Mouse (Mus musculus): ENCODE results near the gene Gzmb. TPM values are rescaled to one million over a fixed set of nuclear protein-coding genes. Genes with fewer than 3 reads are reported as not detected.
"Not testable (repeated sequence)": the region's sequence is repeated elsewhere in the genome, so short reads cannot be mapped to it uniquely, and the experiment has no call there.

Gene Gzmb
- total RNA-seq (2022): under 1 TPM; 0.19 to 0.40 (median 0.37) TPM

DNA sequence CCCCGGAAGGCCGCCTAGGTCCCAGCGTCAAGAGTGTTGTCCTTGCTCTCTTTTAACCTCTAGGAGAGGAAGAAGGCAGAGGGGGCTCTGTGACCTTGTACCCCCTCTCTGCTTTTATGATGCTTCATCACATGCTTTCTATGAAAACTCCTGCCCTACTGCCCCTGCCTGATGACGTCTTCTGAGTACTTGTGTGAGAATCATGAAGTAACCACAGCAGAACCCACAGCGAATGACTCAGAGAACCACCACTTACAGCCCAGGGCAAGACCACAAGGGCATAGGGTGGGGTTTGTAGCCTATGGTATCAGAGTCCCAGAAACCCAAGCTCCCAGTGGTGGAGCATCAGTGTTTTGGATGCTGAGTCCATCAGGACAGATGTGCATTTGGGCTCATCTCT, at the start of gene Gzmb:
Gene Gzmb, minus strand, starts transcription at position 108 of the 400 bp plus-strand sequence.
- no peak for DNase-seq

DNA sequence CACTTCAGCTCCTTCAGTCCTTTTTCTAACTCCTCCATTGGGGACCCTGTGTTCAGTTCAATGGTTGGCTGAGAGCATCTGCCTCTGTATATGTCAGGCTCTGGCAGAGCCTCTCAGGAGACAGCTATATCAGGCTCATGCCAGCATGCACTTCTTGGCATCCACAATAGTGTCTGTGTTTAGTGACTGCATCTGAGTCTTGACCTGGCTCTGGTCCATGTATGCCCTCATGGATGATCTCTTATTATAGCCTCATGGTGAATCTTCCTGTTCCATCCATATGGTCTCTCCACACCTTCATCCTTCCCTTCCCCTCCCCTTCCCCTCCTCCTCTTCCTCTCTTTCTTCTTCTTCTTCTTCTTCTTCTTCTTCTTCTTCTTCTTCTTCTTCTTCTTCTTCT, 49.7 kb upstream of the Gzmb start:
- DNase-seq: not testable (repeated sequence)

- no peak for DNase-seq
These were observed 48.2 kb upstream of the Gzmb start for GRCm38 (mm10) chr14:56310238-56310637.

DNA sequence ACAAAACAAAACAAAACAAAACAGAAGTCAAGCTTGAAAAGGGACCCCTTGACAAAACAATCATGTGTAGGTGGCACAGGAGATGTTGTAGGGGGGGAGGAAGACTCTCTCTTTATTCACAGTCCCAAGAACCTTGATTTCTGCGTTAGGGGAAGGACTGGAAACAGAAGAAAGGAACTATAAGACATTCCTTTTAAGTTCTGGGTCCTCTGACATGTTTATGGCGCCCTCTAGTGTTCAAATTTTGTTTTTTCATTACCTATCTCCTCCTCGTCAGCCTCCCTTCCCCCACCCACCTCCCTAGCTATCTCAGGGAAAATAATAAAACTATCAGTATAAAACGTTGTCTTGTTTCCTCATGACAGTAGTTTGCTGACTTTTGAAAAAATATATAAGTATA, 42.1 kb upstream of the Gzmb start:
- no peak for DNase-seq

- no peak for DNase-seq
These were observed 41.5 kb upstream of the Gzmb start for GRCm38 (mm10) chr14:56303506-56304025.

GRCm38 (mm10) chr14:56302091-56302490, 40.0 kb upstream of the Gzmb start:
- no peak for DNase-seq

DNA sequence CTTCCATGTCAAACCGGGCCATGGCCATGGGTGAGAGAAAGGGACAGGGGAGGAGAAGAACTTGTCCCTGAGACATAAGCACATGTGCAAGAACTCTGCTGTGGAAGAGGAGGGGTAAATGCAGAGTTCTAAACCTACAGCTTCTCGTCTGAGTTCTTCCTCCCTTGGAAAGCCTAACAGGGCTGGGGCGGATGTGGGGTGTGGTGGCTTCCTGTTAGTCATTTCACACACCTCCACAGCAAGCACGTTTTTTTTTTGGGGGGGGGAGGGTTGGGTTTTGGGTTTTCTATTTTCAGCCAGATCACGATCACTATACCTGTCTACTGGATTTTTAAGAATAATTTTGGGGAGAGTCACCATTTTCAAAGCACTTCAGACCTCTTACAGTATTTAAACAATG, 34.7 kb upstream of the Gzmb start:
- DNase-seq: no peak

- DNase-seq: no peak
These were observed 34.0 kb upstream of the Gzmb start for GRCm38 (mm10) chr14:56296106-56296505.

DNA sequence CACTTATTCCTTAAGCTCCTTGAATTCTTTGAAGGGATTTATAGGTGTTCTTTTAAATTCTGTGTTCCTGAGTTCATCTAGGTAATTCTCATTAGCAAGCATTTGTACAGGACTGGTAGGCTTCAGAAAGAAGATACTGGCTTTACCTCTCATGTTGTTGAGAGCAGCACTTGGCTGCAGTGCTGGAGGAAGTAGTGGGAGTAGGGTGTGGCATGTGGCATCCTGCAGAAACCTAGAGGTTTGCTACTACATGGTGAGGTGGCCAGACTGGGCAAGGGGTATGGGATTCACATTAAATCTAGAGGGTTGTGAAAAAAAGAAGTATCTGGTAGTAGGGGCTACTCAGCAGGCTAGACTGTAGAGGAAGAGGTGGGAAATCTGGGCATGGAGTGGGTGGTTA, 31.1 kb upstream of the Gzmb start:
- DNase-seq: no peak

DNA sequence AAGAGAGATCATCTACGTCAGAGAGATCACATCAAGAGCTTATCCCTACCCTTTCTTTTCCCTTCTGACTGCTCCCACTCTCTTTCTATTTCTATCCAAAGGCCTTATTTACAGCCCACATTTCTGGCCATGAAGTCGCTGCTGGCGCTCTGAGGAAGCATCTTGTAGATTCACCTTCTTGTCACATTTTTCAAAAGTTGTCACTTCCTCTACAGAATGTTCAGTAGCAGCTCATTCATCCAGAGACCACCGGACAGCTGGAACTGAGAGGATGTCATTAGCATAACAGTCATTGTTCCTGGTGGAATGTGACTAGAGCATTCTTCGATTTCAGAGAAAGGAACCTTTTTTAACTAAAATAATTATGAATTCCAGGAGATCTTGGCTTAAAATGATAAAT, 26.6 kb upstream of the Gzmb start:
- DNase-seq: no peak

- no peak for DNase-seq
These were observed 25.7 kb upstream of the Gzmb start for GRCm38 (mm10) chr14:56287806-56288205.

DNA sequence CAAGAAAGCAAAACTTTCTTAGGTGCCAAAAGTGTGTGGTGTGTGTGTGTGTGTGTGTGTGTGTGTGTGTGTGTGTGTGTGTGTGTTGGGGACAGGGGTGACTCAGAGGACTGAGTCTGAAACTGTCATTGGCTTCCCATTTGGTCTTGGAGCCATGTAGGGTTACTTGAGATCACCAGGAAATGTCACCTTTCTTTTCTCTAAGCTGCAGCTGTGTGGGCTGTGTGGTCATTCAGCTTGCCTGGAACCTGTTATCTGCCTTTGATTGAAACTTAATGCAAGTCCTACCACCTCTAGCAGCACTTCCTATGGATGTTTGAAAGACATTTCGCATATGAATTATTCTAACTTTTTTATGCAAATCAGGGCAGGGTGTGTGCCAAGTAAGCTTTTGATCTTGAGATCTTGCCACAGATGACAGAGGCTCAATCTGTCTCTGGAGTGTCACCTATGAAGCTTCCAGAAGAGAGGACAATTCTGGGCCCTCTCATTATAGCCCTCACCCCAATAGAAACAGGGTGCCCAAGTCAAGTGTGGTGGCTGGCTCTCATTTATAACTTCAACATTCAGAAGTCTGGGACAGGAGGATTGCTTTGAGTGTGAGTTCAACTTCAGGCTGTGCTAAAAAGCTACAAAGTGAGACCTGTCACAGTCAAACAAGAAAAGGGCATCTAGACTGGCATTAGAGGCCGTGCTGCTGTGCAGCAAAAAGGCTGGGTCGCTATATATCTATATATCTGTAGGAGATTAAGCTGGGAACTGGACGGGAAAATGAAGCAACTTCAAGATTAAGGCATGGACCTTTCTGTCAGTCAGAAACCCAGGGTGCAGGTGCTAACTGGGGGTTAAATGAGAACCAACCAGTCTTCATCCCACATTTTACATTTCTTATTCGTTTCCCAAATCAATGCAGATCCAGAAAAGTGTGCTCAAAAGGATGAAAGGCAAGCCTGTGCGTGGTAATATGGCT, 22.6 kb upstream of the Gzmb start:
- DNase-seq: no peak

- DNase-seq: no peak
These were observed 21.8 kb upstream of the Gzmb start for GRCm38 (mm10) chr14:56283816-56284215.

- DNase-seq: no peak
These were observed 19.0 kb upstream of the Gzmb start for GRCm38 (mm10) chr14:56281090-56281489.

DNA sequence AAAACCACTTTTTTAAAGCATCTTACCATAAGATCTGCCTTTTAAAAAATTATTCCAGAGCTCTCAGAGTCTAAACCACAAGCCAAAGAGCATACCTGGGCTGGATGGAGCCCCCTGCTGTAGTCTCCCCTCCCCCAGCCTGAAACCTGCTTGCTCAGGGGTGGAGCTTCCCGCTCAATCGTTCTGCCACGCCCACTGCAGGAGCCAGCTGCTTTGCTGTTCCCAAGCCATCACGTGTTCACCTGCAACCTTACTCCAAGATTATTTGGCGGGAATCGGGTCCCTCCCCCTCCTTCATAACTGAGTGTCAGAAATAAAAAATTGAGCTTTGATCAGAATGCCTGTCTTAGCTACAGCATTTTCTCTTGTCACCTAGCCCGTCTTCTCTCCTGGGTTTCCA, 16.6 kb upstream of the Gzmb start:
- not testable (repeated sequence) for DNase-seq

GRCm38 (mm10) chr14:56276096-56276495, 14.0 kb upstream of the Gzmb start:
- DNase-seq: not testable (repeated sequence)

DNA sequence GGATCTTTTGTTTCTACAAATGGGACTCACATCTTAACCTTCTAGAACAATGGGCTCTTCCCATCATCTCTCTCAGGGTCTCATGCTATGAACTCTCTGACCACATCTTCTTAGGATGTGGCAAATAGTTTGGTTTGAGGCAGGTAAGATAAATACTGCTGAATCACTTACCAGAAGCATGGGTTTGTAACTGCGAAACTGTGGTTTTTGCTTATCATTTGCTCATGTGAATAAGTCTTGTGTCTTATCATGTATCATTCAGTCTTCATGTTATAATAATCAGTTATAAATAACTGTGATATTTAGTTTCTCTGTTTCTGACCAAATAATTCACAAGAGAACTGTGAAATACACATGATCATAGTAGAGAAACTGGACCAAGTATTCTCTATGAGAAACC, 4.0 kb upstream of the Gzmb start:
- DNase-seq: no peak

DNA sequence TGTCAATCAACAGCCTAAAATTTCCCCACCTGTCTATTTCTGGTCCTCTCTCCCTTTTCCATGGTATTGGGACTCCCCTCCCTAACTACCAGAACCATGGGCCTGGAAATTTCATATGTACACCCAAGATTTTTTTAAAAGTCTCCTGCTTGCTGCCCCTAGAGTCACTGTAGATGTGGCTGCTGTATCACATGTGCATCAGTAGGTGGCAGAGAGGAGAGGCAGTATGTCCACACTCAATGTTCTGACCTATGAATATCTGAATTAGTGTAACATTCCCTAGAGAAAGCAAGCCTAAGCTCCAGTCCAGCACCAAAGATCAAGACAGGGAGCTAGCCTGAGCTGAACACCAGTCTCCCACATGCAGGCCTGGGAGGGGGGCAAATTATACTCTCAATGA, 21.7 kb downstream of the Gzmb start:
- DNase-seq: no peak

- DNase-seq: no peak
These were observed 27.5 kb downstream of the Gzmb start, which contains the start of gene Gzmc for GRCm38 (mm10) chr14:56234556-56234955. Gene Gzmc, minus strand, starts transcription at chr14:56234656.

DNA sequence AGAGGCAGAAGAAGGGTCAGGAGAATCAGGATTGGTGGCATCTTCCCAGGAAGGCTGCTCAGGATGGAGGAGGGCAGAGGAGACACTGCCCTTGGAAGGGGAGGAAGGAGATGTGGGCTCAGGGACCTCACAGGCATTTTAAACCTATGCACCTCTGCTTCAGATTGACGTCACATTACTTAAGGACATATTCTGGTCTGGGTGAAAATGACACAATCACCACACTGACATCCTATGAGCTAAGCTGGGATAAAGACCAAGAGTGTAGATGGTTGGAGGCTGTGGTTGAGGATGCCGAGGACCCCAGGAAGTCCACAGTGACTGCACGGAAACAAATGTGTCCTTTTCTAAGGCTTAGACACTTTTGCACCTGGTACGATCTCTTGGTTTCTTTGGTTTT, 50.7 kb downstream of the Gzmb start, which contains the start of gene Gzmf:
Gene Gzmf, minus strand, starts transcription at position 101 of the 400 bp plus-strand sequence.
- DNase-seq: no peak

Data from adrenal gland, adult 8-10 months (tissue).